Mouse (Mus musculus) MEL (cell line): Measurements from ENCODE around the gene 2310039H08Rik. TPM values are rescaled to one million over a fixed set of nuclear protein-coding genes. Genes with fewer than 3 reads are reported as not detected.
A peak's percentile ranks its signal among the peaks of the same experiment; 100 is the strongest.

Experiments used
- DNase-seq: peaks from one replicate; pipeline ENCODE4 v3.0.0; 2011; ENCODE audit warnings: low read depth, low spot score
- H3K27ac ChIP-seq: 2 replicates; pipeline ENCODE4 v1.5.1; 2012; ENCODE audit warnings: low read depth, mild to moderate bottlenecking, control low read depth, low read length, moderate library complexity; ENCODE audit not compliant: control insufficient read depth
- H3K27me3 ChIP-seq, 2 experiments: fragments of 150-350 bp in 1 of 2; sonication (generic) in 1 of 2; 2 replicates each; pipeline ENCODE4 v1.6.1; 2012; ENCODE audit warnings: low read length in 2 of 2, mild to moderate bottlenecking in 2 of 2, improper control_type of control experiment in 1 of 2, moderate library complexity in 1 of 2; ENCODE audit not compliant: insufficient read depth in 2 of 2, control insufficient read depth in 1 of 2
- H3K36me3 ChIP-seq, 2 experiments: 2 replicates each; pipeline ENCODE4 v1.6.1; 2012 to 2014; ENCODE audit warnings: low read length in 2 of 2, improper control_type of control experiment in 1 of 2, inconsistent platforms in 1 of 2, mild to moderate bottlenecking in 1 of 2; ENCODE audit not compliant: insufficient read depth in 2 of 2, control insufficient read depth in 1 of 2
- H3K4me1 ChIP-seq, 2 experiments: fragments of 150-350 bp in 1 of 2; sonication (generic) in 1 of 2; 2 replicates each; pipeline ENCODE4 v1.6.1; 2012; ENCODE audit warnings: low read length in 2 of 2, improper control_type of control experiment in 1 of 2, mild to moderate bottlenecking in 1 of 2; ENCODE audit not compliant: insufficient read depth in 2 of 2, control insufficient read depth in 1 of 2
- H3K4me3 ChIP-seq, 2 experiments: fragments of 150-350 bp in 1 of 2; sonication (generic) in 1 of 2; 2 replicates each; pipeline ENCODE4 v1.5.1; 2012; ENCODE audit warnings: low read depth in 2 of 2, low read length in 2 of 2, mild to moderate bottlenecking in 2 of 2, moderate library complexity in 2 of 2, control low read depth in 1 of 2, improper control_type of control experiment in 1 of 2; ENCODE audit not compliant: control insufficient read depth in 1 of 2, insufficient read depth in 1 of 2
- H3K79me2 ChIP-seq: 2 replicates; pipeline ENCODE4 v1.6.1; 2012; ENCODE audit warnings: mild to moderate bottlenecking, low read length, moderate library complexity; ENCODE audit not compliant: control insufficient read depth, poor library complexity, insufficient read depth
- H3K9ac ChIP-seq: 2 replicates; pipeline ENCODE4 v1.6.1; 2012; ENCODE audit warnings: low read depth, mild to moderate bottlenecking, control low read depth, low read length, moderate library complexity; ENCODE audit not compliant: control insufficient read depth, poor library complexity, severe bottlenecking
- H3K9me3 ChIP-seq: fragments of 150-350 bp; sonication (generic); replicated peaks from 2 replicates; pipeline ENCODE4 v1.6.1; 2012; ENCODE audit warnings: mild to moderate bottlenecking, low read length, improper control_type of control experiment, moderate library complexity; ENCODE audit not compliant: insufficient read depth
- BHLHE40 ChIP-seq: IDR thresholded peaks from 2 replicates; pipeline ENCODE4 v1.6.1; 2012; ENCODE audit warnings: low read depth, mild to moderate bottlenecking, inconsistent platforms, low read length, improper control_type of control experiment, borderline replicate concordance
- CHD1 ChIP-seq: IDR thresholded peaks from 2 replicates; pipeline ENCODE4 v1.6.1; 2012; ENCODE audit warnings: low read depth, mild to moderate bottlenecking, inconsistent platforms, low read length, improper control_type of control experiment
- CTCF ChIP-seq, 3 experiments: IDR thresholded peaks in 2 of 3; conservative IDR thresholded peaks in 1 of 3; 2 replicates each; pipeline ENCODE4 v1.5.1; 2011 to 2012; ENCODE audit warnings: low read length in 3 of 3, low read depth in 2 of 3, mild to moderate bottlenecking in 2 of 3, improper control_type of control experiment in 1 of 3, inconsistent platforms in 1 of 3, mixed read lengths in 1 of 3, moderate library complexity in 1 of 3; ENCODE audit not compliant: control insufficient read depth in 1 of 3, insufficient read depth in 1 of 3, poor library complexity in 1 of 3, severe bottlenecking in 1 of 3
- E2F4 ChIP-seq: IDR thresholded peaks from 2 replicates; pipeline ENCODE4 v1.6.1; 2011; ENCODE audit warnings: low read depth, low read length, improper control_type of control experiment, borderline replicate concordance
- ELF1 ChIP-seq: IDR thresholded peaks from 2 replicates; pipeline ENCODE4 v1.6.1; 2014; ENCODE audit warnings: low read depth, mild to moderate bottlenecking, inconsistent platforms, low read length, improper control_type of control experiment, moderate library complexity
- EP300 ChIP-seq, 2 experiments: IDR thresholded peaks; 2 replicates each; pipeline ENCODE4 v1.6.1; 2011; ENCODE audit warnings: improper control_type of control experiment in 2 of 2, low read length in 2 of 2, low read depth in 1 of 2, mild to moderate bottlenecking in 1 of 2
- GABPA ChIP-seq: IDR thresholded peaks from 2 replicates; pipeline ENCODE4 v1.6.1; 2012; ENCODE audit warnings: low read depth, mild to moderate bottlenecking, inconsistent platforms, low read length, improper control_type of control experiment, moderate library complexity
- GATA1 ChIP-seq: IDR thresholded peaks from 2 replicates; pipeline ENCODE4 v1.6.1; 2011; ENCODE audit warnings: low read depth, low read length, improper control_type of control experiment
- HCFC1 ChIP-seq: IDR thresholded peaks from 2 replicates; pipeline ENCODE4 v1.6.1; 2012; ENCODE audit warnings: low read depth, mild to moderate bottlenecking, inconsistent platforms, low read length, improper control_type of control experiment, moderate library complexity
- JUND ChIP-seq: IDR thresholded peaks from 2 replicates; pipeline ENCODE4 v1.6.1; 2011; ENCODE audit warnings: low read depth, mild to moderate bottlenecking, improper control_type of control experiment, low read length
- MAFK ChIP-seq: IDR thresholded peaks from 2 replicates; pipeline ENCODE4 v1.6.1; 2011; ENCODE audit warnings: low read depth, mild to moderate bottlenecking, low read length, improper control_type of control experiment, borderline replicate concordance
- MAX ChIP-seq: IDR thresholded peaks from 2 replicates; pipeline ENCODE4 v1.6.1; 2011; ENCODE audit warnings: low read length, improper control_type of control experiment
- MXI1 ChIP-seq: IDR thresholded peaks from 2 replicates; pipeline ENCODE4 v1.6.1; 2011; ENCODE audit warnings: mild to moderate bottlenecking, low read depth, low read length, improper control_type of control experiment
- NELFE ChIP-seq: IDR thresholded peaks from 2 replicates; pipeline ENCODE4 v1.6.1; 2011; ENCODE audit warnings: low read depth, low read length, improper control_type of control experiment
- POLR2AphosphoS2 ChIP-seq: IDR thresholded peaks from 2 replicates; pipeline ENCODE4 v1.6.1; 2011; ENCODE audit warnings: low read length, improper control_type of control experiment
- POLR2AphosphoS5 ChIP-seq: IDR thresholded peaks from 2 replicates; pipeline ENCODE4 v1.6.1; 2012; ENCODE audit warnings: low read depth, borderline replicate concordance, mild to moderate bottlenecking, inconsistent platforms, low read length, moderate library complexity, mixed read lengths
- RAD21 ChIP-seq: IDR thresholded peaks from 2 replicates; pipeline ENCODE4 v1.6.1; 2011; ENCODE audit warnings: mild to moderate bottlenecking, low read depth, low read length, improper control_type of control experiment
- RCOR1 ChIP-seq: IDR thresholded peaks from 2 replicates; pipeline ENCODE4 v1.6.1; 2012; ENCODE audit warnings: low read depth, mild to moderate bottlenecking, inconsistent platforms, low read length, improper control_type of control experiment
- SIN3A ChIP-seq: IDR thresholded peaks from 2 replicates; pipeline ENCODE4 v1.6.1; 2012; ENCODE audit warnings: low read length, improper control_type of control experiment, inconsistent platforms
- SMC3 ChIP-seq: IDR thresholded peaks from 2 replicates; pipeline ENCODE4 v1.6.1; 2011; ENCODE audit warnings: low read depth, low read length, improper control_type of control experiment
- TBP ChIP-seq: IDR thresholded peaks from 2 replicates; pipeline ENCODE4 v1.8.0; 2011; ENCODE audit warnings: low read depth, low read length, improper control_type of control experiment
- TCF12 ChIP-seq: IDR thresholded peaks from 2 replicates; pipeline ENCODE4 v1.6.1; 2014; ENCODE audit warnings: low read depth, mild to moderate bottlenecking, inconsistent platforms, low read length, improper control_type of control experiment, moderate library complexity
- USF2 ChIP-seq, 2 experiments: IDR thresholded peaks; 2 replicates each; pipeline ENCODE4 v1.6.1; 2011 to 2012; ENCODE audit warnings: improper control_type of control experiment in 2 of 2, low read length in 2 of 2, borderline replicate concordance in 1 of 2, inconsistent platforms in 1 of 2, low read depth in 1 of 2, mild to moderate bottlenecking in 1 of 2; ENCODE audit not compliant: insufficient read depth in 1 of 2
- ZC3H11A ChIP-seq: IDR thresholded peaks from 2 replicates; pipeline ENCODE4 v1.6.1; 2012; ENCODE audit warnings: low read depth, mild to moderate bottlenecking, inconsistent platforms, low read length, improper control_type of control experiment
- ZKSCAN1 ChIP-seq: IDR thresholded peaks from 2 replicates; pipeline ENCODE4 v1.6.1; 2012; ENCODE audit warnings: low read depth, mild to moderate bottlenecking, inconsistent platforms, low read length, improper control_type of control experiment, moderate library complexity
- polyA plus RNA-seq, 2 experiments: library from polyadenylated mRNA; stranded (reverse) in 1 of 2; unstranded in 1 of 2; fragments of >175 nt in 1 of 2; fragments of >200 nt in 1 of 2; gene quantifications; 2 replicates each; pipeline versions ENCODE4 v1.2.1 to v1.2.4; 2012; ENCODE audit warnings: low replicate concordance in 2 of 2, low read depth in 1 of 2; ENCODE audit not compliant: insufficient read length in 2 of 2, insufficient read depth in 1 of 2, missing spikeins in 1 of 2
- total RNA-seq: library from RNA; depleted of rRNA; stranded (reverse); fragments of 300-350 nt; gene quantifications from 2 replicates; pipeline ENCODE4 v1.2.3, GENCODE M21; 2012

The 2310039H08Rik gene
- total and polyA plus RNA-seq, 3 experiments, result 41.3 to 53.2 TPM; not detected in 1

DNA sequence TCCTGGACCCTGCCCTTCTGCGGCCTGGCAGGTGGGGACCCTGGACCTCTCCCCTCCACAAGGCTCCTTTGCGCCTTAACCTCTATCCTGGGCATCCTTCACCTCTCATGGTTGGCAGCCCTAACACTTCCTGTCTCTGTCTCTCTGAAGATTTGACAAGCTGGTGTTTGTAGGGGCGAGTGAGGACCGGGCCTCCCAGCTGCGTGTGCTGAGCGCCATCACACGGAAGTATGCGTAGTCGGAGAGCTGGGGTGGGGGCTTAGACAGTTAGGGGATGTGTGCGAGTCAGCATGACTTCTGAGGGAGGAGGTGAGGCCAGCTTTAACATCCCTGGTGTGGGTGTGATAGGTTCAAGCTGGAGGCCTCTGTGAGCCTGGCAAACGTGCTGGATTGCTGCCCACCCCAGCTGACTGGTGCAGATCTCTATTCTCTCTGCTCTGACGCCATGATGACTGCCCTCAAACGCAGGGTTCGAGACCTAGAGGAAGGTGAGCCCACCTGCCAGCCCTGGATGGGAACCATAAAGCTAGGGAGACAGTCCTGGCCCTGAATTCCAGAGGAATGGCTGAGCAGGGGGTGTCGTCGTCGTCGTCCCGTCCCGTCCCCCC is 47.9 kb upstream of the 2310039H08Rik start:
- Histone ChIP-seq H3K9me3 (no peaks in the 10 kb centered on the region), H3K79me2 (no peaks in the 10 kb centered on the region), H3K4me1 (no peaks in the 10 kb centered on the region), H3K27me3 (no peaks in the 10 kb centered on the region), H3K9ac (no peak overlapping the region), H3K36me3 (no peaks in the 10 kb centered on the region), H3K4me3 (no peak overlapping the region)
- TF ChIP-seq ZKSCAN1 (no peak), POLR2AphosphoS5 (no peak), TCF12 (no peak), TBP (no peak), JUND (no peak), MAFK (no peak), RCOR1 (no peak), ZC3H11A (no peak), ELF1 (no peak), MAX (no peak), SIN3A (no peak), BHLHE40 (no peak), EP300 (IDR thresholded peaks at IDR 0.05; ENCODE audit: low read depth in 1 of 2, low read length in 2 of 2) (no peak), NELFE (no peak), POLR2AphosphoS2 (no peak), GABPA (no peak), SMC3 (no peak), E2F4 (no peak)
- TF ChIP-seq, all 39 proteins: peak for 0
- no peak for DNase-seq
- H3K27ac ChIP-seq, result no peak overlapping the region

DNA sequence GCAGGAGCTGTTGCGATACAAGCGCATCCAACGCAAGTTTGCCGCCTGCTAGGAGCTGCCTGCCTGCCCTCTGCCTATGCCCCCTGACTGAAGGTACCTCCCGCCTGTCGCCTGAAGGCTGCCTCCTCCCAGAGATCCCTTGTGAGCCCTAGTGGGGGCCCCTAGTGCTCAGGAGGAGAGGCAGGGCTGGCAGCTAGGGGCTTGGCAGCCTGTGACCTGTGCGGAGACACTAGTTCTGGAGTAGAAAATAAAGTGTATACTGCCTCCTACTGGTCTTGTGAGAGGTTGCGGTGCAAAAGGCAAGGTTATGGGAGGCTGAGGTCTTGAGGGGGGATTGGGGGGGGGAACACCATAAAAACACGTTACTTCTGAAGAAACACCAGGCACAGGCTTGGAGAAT is 47.2 kb upstream of the 2310039H08Rik start:
- Histone ChIP-seq H3K36me3 (no peaks in the 10 kb centered on the region), H3K27me3 (no peaks in the 10 kb centered on the region), H3K4me1 (no peaks in the 10 kb centered on the region), H3K4me3 (no peak overlapping the region), H3K79me2 (no peaks in the 10 kb centered on the region), H3K9me3 (no peaks in the 10 kb centered on the region), H3K27ac (no peak overlapping the region), H3K9ac (no peak overlapping the region)
- TF ChIP-seq HCFC1 (no peak), USF2 (IDR thresholded peaks at IDR 0.05; ENCODE audit: borderline replicate concordance in 1 of 2, insufficient read depth in 1 of 2, low read depth in 1 of 2, low read length in 2 of 2) (no peak), CTCF (IDR thresholded peaks at IDR 0.05 in 2 of 3, conservative IDR thresholded peaks at IDR 0.05 in 1 of 3; ENCODE audit: control insufficient read depth in 1 of 3, insufficient read depth in 1 of 3, low read depth in 2 of 3, low read length in 3 of 3, poor library complexity in 1 of 3, severe bottlenecking in 1 of 3) (peak; percentile 53 to 73 (median 70)), GATA1 (no peak), ZC3H11A (peak; percentile 41; the same call in 1 of the 2 replicates), SMC3 (peak; percentile 57), RAD21 (peak; percentile 67), GABPA (no peak), MXI1 (no peak), CHD1 (no peak)
- DNase-seq, result peak; percentile 58
